Comparison of ENCODE assay signal across 13 mouse cellular contexts in genomic region chr10:8972789-8973551, GRCm38 (mm10).
DNase-seq lines count a peak whose midpoint lies in the region; TF ChIP-seq lines count a peak whose summit lies in the region.
"Had no signal": no experiment of that assay in that cellular context is flagged by ENCODE, and none has a peak within 500 bp of the region (broad histone marks: within the 10 kb centered on the region; RNA-seq: fewer than 3 reads in every experiment).

No protein-coding gene starts in this region.

- no peaks in the 10 kb centered on the region for H3K27me3 ChIP-seq in heart, embryonic 10.5 days (ENCODE audit: insufficient read depth, poor library complexity, severe bottlenecking)
- H3K27me3 ChIP-seq: midbrain, embryonic 13.5 days; Patski had no signal

- H3K9me3 ChIP-seq in heart, embryonic 10.5 days, result no peaks in the 10 kb centered on the region
- H3K9me3 ChIP-seq: midbrain, embryonic 13.5 days had no signal

- no peak for TF ChIP-seq POLR2A in embryonic fibroblast, embryonic 13.5 days (IDR thresholded peaks at IDR 0.05; ENCODE audit: low read depth, low read length)

- H3K27ac ChIP-seq in heart, embryonic 10.5 days, result no peak overlapping the region
- peak overlapping the region; percentile 12 for H3K27ac ChIP-seq in embryonic fibroblast, embryonic 13.5 days (ENCODE audit: insufficient read depth, low read length)
- H3K27ac ChIP-seq: midbrain, embryonic 13.5 days had no signal

- H3K4me3 ChIP-seq in heart, embryonic 10.5 days, result no peak overlapping the region
- H3K4me3 ChIP-seq in embryonic fibroblast, embryonic 13.5 days (ENCODE audit: insufficient read depth, low read length), result no peak overlapping the region
- H3K4me3 ChIP-seq: midbrain, embryonic 13.5 days had no signal

- no peak for TF ChIP-seq CTCF in embryonic fibroblast, embryonic 13.5 days (IDR thresholded peaks at IDR 0.05; ENCODE audit: borderline replicate concordance, insufficient read depth, low read length)

- 66% methylated on average over 8 of the region's 8 CpGs for WGBS in heart, embryonic 10.5 days

- peak; percentile 82 for DNase-seq in heart, adult 11 months
- no peak for DNase-seq in heart, embryonic 10.5 days (ENCODE audit: low spot score)
- DNase-seq in layer of hippocampus, postnatal 10 days (ENCODE audit: low spot score in 2 of 2), result peak; percentile 21 to 28
- no peak for DNase-seq in layer of hippocampus, adult 11-12 months (ENCODE audit: low spot score)
- DNase-seq in Muller cell, postnatal 12 days (ENCODE audit: inconsistent ontology term), result peak; percentile 74
- no peak for DNase-seq in spleen, postnatal 14 days (ENCODE audit: low spot score in 2 of 2)
- no peak for DNase-seq in spleen, adult 12 weeks (ENCODE audit: low spot score)
- DNase-seq: adrenal gland, adult 8-10 months; cerebellum, postnatal 36 days; lung, postnatal 14 days had no signal

- H3K4me1 ChIP-seq in heart, embryonic 10.5 days, result peaks cover 17% of the 10 kb centered on the region
- peaks cover 19% of the 10 kb centered on the region for H3K4me1 ChIP-seq in embryonic fibroblast, embryonic 13.5 days (ENCODE audit: control insufficient read depth, insufficient read depth, low read length)

- no peaks in the 10 kb centered on the region for H3K36me3 ChIP-seq in heart, embryonic 10.5 days
- H3K36me3 ChIP-seq: midbrain, embryonic 13.5 days had no signal

Comparison
In these comparisons a context has a peak if more than half of its experiments do, and no peak if none do; other contexts are left out.
1. DNase-seq: peak in heart, adult 11 months (single experiment), layer of hippocampus, postnatal 10 days (2 of 2) and Muller cell, postnatal 12 days (single experiment); none in heart, embryonic 10.5 days (single experiment), layer of hippocampus, adult 11-12 months (single experiment), spleen, postnatal 14 days (0 of 2) and spleen, adult 12 weeks (single experiment).